Mouse (Mus musculus) myocyte (in vitro differentiated cells): ENCODE measurements around the gene Tnnc1.

Experiments
- CEBPB ChIP-seq: IDR thresholded peaks from 2 replicates; pipeline ENCODE4 v1.6.1; 2011; ENCODE audit warnings: mild to moderate bottlenecking, moderate library complexity; ENCODE audit not compliant: poor library complexity, insufficient read depth, severe bottlenecking
- E2F4 ChIP-seq: IDR thresholded peaks from one replicate; pipeline ENCODE4 v1.6.1; 2011; ENCODE audit warnings: mild to moderate bottlenecking, control low read depth, moderate library complexity; ENCODE audit not compliant: insufficient read depth
- MAX ChIP-seq: IDR thresholded peaks from one replicate; pipeline ENCODE4 v1.6.1; 2011; ENCODE audit warnings: low read depth, mild to moderate bottlenecking, control low read depth
- MYOD1 ChIP-seq, 3 experiments: IDR thresholded peaks; one replicate each; pipeline ENCODE4 v1.6.1; 2011; ENCODE audit warnings: control low read depth in 2 of 3, low read depth in 2 of 3, mild to moderate bottlenecking in 2 of 3, moderate library complexity in 1 of 3; ENCODE audit not compliant: insufficient read length in 2 of 3, control insufficient read depth in 1 of 3
- MYOG ChIP-seq, 3 experiments: IDR thresholded peaks; one replicate each; pipeline ENCODE4 v1.6.1; 2011; ENCODE audit warnings: control low read depth in 2 of 3, low read depth in 2 of 3, mild to moderate bottlenecking in 2 of 3; ENCODE audit not compliant: insufficient read length in 2 of 3, control insufficient read depth in 1 of 3, insufficient read depth in 1 of 3
- POLR2A ChIP-seq: IDR thresholded peaks from one replicate; pipeline ENCODE4 v1.6.1; 2011; ENCODE audit warnings: low read depth, mild to moderate bottlenecking, control low read depth, moderate library complexity; ENCODE audit not compliant: insufficient read length
- POLR2AphosphoS2 ChIP-seq: IDR thresholded peaks from one replicate; pipeline ENCODE4 v1.6.1; 2011; ENCODE audit warnings: low read depth, control low read depth; ENCODE audit not compliant: insufficient read length
- REST ChIP-seq: IDR thresholded peaks from one replicate; pipeline ENCODE4 v1.6.1; 2011; ENCODE audit warnings: mild to moderate bottlenecking, control low read depth, moderate library complexity; ENCODE audit not compliant: insufficient read depth, insufficient read length
- SRF ChIP-seq: IDR thresholded peaks from one replicate; pipeline ENCODE4 v1.6.1; 2011; ENCODE audit warnings: low read depth; ENCODE audit not compliant: control insufficient read depth, insufficient read length
- TCF12 ChIP-seq: IDR thresholded peaks from one replicate; pipeline ENCODE4 v1.6.1; 2011; ENCODE audit warnings: mild to moderate bottlenecking, control low read depth; ENCODE audit not compliant: poor library complexity, insufficient read depth, severe bottlenecking
- TCF3 ChIP-seq: IDR thresholded peaks from one replicate; pipeline ENCODE4 v1.6.1; 2011; ENCODE audit warnings: low read depth, control low read depth; ENCODE audit not compliant: insufficient read length
- USF1 ChIP-seq: IDR thresholded peaks from one replicate; pipeline ENCODE4 v1.6.1; 2011; ENCODE audit warnings: low read depth, mild to moderate bottlenecking, control low read depth, moderate library complexity

DNA sequence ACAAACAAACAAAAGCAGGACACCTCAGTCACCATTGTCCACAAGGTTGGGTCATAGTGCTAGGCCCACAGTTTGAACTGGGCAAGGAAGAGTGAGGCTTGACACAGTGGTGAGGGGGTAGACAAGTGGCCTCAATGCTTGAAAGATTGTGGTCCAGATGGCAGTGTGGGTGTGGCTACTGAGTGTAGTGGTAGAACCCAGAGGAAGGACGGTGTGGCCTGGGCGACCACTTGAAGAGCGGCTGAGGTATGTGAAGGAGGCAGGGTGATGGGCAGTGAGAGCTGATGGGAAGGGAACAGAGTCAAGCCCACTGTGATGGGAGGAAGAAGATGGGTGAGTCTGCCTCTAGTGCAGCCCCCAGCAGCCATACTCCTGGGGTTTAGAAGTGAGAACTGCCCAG is 6.6 kb downstream of the Tnnc1 start:
- no peak for TF ChIP-seq TCF12
- TF ChIP-seq CEBPB = no peak
- TF ChIP-seq POLR2A = peak; percentile 86
- no peak for TF ChIP-seq USF1
- TF ChIP-seq MAX = no peak
- peak; percentile 99 for TF ChIP-seq POLR2AphosphoS2
- peak in 1 of 3 experiments; percentile 60 for TF ChIP-seq MYOG (IDR thresholded peaks at IDR 0.05; ENCODE audit: control insufficient read depth in 1 of 3, insufficient read depth in 1 of 3, insufficient read length in 2 of 3, low read depth in 2 of 3)
- peak in 1 of 3 experiments; percentile 1 for TF ChIP-seq MYOD1 (IDR thresholded peaks at IDR 0.05; ENCODE audit: control insufficient read depth in 1 of 3, insufficient read length in 2 of 3, low read depth in 2 of 3)
- TF ChIP-seq E2F4 = no peak
- no peak for TF ChIP-seq TCF3
- no peak for TF ChIP-seq REST
- TF ChIP-seq SRF = no peak
